Mouse (Mus musculus) megakaryocyte, adult 5-6 weeks (primary cell): ENCODE data around the gene Sprtn. TPM values are rescaled to one million over a fixed set of nuclear protein-coding genes. Genes with fewer than 3 reads are reported as not detected.
A peak's percentile ranks its signal among the peaks of the same experiment; 100 is the strongest.

Experiments
- ATAC-seq: 2 replicates; pipeline ENCODE4 v1.8.0; 2016; ENCODE audit warnings: mild to moderate bottlenecking, inconsistent platforms; ENCODE audit not compliant: poor library complexity, severe bottlenecking
- total RNA-seq, 2 experiments: library from RNA; stranded (forward) in 1 of 2; stranded (reverse) in 1 of 2; fragments of 153-499, 151-499 nt in 1 of 2; fragments of 221-1000, 200-1000 nt in 1 of 2; gene quantifications; 2 replicates each; pipeline versions ENCODE4 v1.2.3 to v1.2.4; 2015 to 2017

The Sprtn gene
- 11.0 and 11.1 TPM in 2 replicates for total RNA-seq (2015)
- 18.9 and 20.7 TPM in 2 replicates for total RNA-seq (2017)

GRCm38 (mm10) chr8:124897386-124898250 lies at the start of gene Sprtn, which contains the start of gene Exoc8:
Sprtn (plus strand) TSS chr8:124897886.
Exoc8 (minus strand) TSS chr8:124897705.
- peak; percentile 86 for ATAC-seq

- no peak for ATAC-seq
Observed at GRCm38 (mm10) chr8:124853511-124853910, 44.2 kb upstream of the Sprtn start.

GRCm38 (mm10) chr8:124859466-124859865 lies 38.2 kb upstream of the Sprtn start:
- peak; percentile 33; the same call in 1 of the 2 replicates for ATAC-seq

GRCm38 (mm10) chr8:124860188-124860587 lies 37.5 kb upstream of the Sprtn start:
- ATAC-seq, result no peak

DNA sequence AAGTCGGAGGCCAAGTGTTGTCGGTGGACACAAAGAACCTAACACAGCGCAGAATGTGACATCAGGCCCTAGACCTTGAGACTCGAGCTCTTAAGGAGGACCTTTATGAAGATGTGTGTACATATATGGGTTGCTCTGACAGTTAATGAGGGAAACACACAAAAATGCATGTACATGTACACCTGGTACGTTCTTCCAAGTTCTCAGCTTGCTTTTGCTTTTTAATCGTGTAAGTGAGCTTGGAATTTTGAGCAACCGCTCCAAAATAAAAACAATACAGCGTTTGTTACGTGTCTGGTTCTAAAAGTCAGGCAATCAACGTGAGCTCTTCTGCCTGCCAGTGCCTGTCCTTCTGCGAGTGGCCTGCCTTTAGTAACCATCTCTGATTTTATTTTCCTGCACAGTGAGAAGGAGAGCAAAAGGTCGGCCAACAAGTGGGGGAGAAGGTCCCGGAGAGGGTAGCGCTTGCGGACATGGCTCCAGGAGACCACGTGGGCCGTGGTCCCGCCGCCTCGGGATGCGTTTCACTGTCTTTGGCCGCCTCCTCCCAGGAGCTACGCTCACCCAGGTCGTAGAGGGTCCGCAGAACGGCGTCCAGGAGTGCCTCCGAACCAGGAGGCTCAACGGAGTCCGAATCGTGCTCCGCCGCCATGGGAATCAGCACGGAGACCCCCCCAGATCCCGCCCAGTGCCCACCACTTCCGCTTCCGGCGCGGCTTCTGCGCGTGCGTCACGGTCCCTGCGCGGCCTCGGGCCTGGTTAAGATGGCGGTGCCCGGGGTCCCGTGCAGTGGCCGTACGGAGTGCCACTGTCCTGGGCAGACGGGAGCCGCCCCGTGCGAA lies 35.1 kb upstream of the Sprtn start, which contains the start of the genes Gnpat and 2810004N23Rik:
TSS of gene Gnpat (plus strand) at position 713 of the 842 bp plus-strand sequence.
TSS of gene 2810004N23Rik (minus strand) at position 800 of the 842 bp plus-strand sequence.
- ATAC-seq, result peak; percentile 78

- peak; percentile 10 for ATAC-seq
Observed at GRCm38 (mm10) chr8:124863163-124863677, 34.5 kb upstream of the Sprtn start.

GRCm38 (mm10) chr8:124863729-124864128 lies 34.0 kb upstream of the Sprtn start:
- ATAC-seq, result no peak

DNA sequence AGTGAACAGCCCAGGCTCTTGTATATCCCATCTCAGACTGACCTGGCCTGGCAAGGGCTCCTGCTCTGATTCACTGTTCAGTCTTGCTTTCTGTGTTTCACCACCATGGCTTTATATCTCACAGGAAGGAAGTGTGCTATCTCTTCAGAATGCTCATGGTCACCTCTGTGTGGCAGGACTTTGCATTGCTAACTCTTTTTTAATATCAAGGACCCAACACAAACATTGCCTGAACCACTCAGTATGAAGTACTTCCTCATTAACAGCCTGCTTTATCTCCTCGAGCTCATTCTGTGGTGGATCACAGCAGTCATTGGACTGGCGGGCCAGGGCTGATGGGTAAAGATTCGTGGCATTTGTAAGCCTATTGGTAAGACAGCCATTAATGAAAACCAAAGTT lies 31.0 kb upstream of the Sprtn start:
- ATAC-seq, result peak; percentile 28

DNA sequence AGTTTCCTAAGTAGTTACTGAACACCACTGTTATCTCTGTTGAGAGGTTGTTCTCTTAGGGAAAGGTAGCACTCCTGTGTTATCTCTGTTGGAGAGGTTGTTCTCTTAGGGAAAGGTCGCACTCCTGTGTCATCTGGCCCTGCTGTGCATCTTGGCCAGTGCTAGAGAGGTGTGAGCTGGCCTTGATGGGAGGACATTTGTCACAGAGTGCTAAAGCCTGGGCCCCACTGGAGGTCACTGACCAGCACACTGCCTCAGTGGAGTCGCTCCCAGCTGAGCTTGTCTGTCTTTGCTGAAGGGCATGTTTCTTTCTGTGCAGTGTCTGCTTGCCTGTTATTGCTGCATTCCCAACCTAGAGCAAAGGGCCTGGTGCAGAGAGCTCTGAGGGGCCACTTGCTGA lies 30.6 kb upstream of the Sprtn start:
- ATAC-seq, result no peak

- no peak for ATAC-seq
Observed at GRCm38 (mm10) chr8:124869708-124870107, 28.0 kb upstream of the Sprtn start.

- no peak for ATAC-seq
Observed at GRCm38 (mm10) chr8:124871474-124871873, 26.2 kb upstream of the Sprtn start.

GRCm38 (mm10) chr8:124872081-124872480 lies 25.6 kb upstream of the Sprtn start:
- no peak for ATAC-seq

DNA sequence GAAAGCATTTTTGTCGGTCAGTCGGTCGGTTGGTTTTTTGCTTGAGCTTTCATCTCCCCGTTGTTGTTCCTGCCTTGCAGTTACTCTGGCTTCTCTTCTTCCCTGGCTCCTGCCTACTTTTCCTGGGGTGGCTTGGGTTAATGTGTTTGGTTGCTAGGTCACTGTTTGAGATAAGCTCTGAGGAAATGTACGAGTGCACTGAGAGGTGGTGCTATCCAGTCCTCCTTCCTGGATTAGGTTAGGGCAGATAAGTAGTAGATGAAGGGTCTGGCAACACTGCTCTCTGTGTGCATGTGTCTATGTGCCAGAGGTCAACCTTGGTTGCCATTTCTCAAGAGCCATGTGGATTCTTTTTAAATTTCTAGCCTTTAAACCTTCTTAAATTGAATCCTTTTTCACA lies 25.0 kb upstream of the Sprtn start:
- ATAC-seq, result no peak

- ATAC-seq, result no peak
Observed at GRCm38 (mm10) chr8:124878141-124878540, 19.5 kb upstream of the Sprtn start.

- no peak for ATAC-seq
Observed at GRCm38 (mm10) chr8:124878946-124879526, 18.6 kb upstream of the Sprtn start.

DNA sequence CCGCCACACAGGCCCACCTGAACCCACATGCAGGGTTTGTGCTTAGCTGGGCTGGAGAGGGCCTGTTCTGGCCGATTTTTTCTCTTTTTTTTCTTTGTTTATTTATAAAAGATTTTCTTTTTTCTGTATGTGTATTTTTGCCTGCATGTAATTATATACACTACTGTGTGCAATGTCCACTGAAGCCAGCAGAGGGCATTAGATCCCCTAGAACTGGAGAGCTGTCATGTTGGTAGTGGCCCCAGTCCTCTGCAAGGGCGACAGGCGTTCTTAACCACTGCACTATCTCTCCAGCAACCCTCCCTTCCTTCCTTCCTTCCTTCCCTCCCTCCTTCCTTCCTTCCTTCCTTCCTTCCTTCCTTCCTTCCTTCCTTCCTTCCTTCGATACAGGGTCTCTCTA lies 9.3 kb upstream of the Sprtn start:
- no peak for ATAC-seq

- no peak for ATAC-seq
Observed at GRCm38 (mm10) chr8:124892596-124892995, 5.1 kb upstream of the Sprtn start.

DNA sequence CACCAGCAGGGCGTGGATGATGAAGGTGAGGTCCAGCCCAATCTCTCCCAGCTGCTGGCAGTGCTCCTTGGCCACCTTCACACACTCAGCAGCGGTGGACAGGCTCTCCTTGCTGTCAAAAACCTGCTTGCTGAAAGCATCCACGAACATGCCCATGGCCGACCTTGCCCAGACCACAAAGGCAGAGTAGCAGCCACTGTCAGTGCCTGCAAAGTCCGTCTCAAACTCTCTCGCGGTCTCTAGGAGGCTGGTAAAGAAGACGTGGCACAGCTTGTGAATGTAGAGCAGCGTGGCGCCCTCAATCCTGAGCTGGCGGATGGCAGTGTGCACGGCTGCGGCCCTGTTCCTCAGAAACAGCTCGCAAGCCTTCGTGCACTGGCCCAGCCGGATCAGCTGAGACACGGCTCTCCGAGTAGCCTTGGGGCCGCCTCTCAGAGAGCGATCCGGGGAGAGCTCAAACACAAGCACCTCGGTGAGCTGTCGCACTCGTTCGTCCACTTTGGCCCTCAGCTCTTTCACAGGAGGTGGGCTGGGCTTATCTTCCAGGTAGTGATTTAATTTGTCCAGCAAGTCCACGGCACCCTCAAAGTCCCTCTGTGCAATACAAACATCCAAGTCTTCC lies 1.6 kb upstream of the Sprtn start:
- ATAC-seq, result no peak

GRCm38 (mm10) chr8:124896632-124897385 lies 877 bp upstream of the Sprtn start:
- ATAC-seq, result peak; percentile 68
